Mouse (Mus musculus): ENCODE results near the gene Cep19.

DNA sequence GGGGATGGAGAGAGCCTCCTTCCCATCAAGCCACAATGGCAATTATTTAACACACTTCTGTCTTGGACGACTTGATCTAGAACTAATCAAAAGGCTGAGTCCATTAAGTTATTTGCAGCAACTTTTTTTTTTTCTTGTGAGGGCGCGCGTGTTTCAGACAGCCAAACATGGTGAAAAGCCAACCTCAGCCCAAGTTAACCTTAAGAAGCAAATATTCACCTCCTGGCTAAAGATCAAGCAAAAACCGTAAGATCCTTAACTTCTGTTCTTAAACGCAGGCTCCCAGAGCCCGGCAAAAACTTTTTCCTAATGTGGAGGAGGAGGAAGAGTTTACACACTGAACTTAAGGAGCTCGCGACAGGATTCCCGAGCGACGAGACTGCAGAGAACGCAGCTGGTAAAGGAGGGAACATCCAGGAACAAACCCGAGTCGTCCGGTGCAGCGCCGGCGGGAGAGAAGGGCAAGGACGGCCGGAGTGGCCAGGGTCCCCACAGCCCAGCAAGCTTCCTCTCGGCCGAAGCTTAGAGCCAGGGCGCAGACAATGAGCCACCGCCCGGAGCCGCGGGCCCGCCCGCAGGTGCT lies 21.1 kb upstream of the Cep19 start:
- TF ChIP-seq TAL1 (IDR thresholded peaks at IDR 0.05; ENCODE audit: low read length) (no peak), GATA1 (IDR thresholded peaks at IDR 0.05; ENCODE audit: low read length) (no peak)
